Mouse (Mus musculus) cerebellum, adult 2 months (tissue): ENCODE results near the gene Clasp1.

Experiments used
- CTCF ChIP-seq: fragments of 200-500 bp; IDR thresholded peaks from 2 replicates; pipeline ENCODE4 v1.5.1; 2011; ENCODE audit warnings: low read depth, mild to moderate bottlenecking, control low read depth, low read length, moderate library complexity, borderline replicate concordance; ENCODE audit not compliant: insufficient read depth
- POLR2A ChIP-seq: fragments of 200-500 bp; IDR thresholded peaks from 2 replicates; pipeline ENCODE4 v1.6.1; 2011; ENCODE audit warnings: low read length, control low read depth, borderline replicate concordance; ENCODE audit not compliant: insufficient read depth

DNA sequence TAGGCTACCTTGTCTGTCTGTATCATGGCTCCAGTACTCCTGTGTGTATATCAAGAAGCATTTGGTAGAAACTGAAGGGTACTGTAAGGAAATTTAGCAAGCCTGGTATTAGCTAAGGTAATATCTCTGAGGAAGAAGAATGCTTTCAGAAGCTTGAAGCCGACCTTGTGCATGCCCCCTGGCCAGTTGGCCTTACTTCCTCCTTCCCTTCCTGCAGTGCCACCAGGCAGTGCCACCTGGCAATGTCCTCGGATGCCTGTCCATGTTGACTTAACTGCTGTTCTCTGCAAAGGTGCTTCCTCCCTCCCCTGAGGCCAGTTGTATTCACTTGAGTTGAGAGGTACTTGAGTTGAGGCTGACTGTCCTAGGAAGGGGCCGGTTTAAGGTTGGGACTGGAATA, 32.3 kb downstream of the Clasp1 start:
- TF ChIP-seq CTCF (no peak), POLR2A (no peak)
